Mouse (Mus musculus) liver, adult 2 months (tissue): ENCODE measurements at regions not wholly inside any gene's neighbourhood (a gene's known extent, or its start where the extent isn't known, plus 50 kb on each side); places are given as distances from the start of the nearest gene placed in this dataset.

Experiments used
- CTCF ChIP-seq: fragments of 200-500 bp; IDR thresholded peaks from 2 replicates; pipeline ENCODE4 v1.5.1; 2011; ENCODE audit warnings: low read depth, low read length, control low read depth
- POLR2A ChIP-seq: fragments of 200-500 bp; IDR thresholded peaks from 2 replicates; pipeline ENCODE4 v1.6.1; 2011; ENCODE audit warnings: low read length, control low read depth; ENCODE audit not compliant: insufficient read depth; ENCODE audit errors: extremely low read depth

DNA sequence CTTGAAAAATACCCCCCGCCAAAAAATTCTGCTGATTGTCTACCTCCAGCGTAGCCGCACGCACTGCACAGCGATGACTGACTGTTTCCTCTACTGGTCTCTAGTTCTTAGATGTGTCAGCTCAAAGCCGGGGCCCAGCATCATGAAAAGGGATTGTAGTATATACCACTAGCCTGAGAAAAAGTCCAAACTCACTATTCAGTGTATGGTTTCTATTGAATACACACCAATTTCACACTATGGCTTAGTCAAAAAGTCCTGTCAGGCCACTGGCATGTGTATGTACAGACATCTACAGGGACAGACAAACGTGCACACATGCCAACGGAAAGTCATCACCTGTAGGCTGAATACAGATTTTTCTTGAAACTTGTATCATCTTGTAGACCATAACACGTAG lies 101.1 kb upstream of the E030018B13Rik start:
- no peak for TF ChIP-seq CTCF
- TF ChIP-seq POLR2A: no peak
